Mouse (Mus musculus) hindbrain, embryonic 14.5 days (tissue): ENCODE results near the gene Aagab. TPM values are rescaled to one million over a fixed set of nuclear protein-coding genes. Genes with fewer than 3 reads are reported as not detected.
A peak's percentile ranks its signal among the peaks of the same experiment; 100 is the strongest.

Experiments
- ATAC-seq: fragments of 200-750 bp; cut with Nextera tagmentation; 2 replicates; pipeline ENCODE4 v1.8.0; 2017; ENCODE audit warnings: moderate number of reproducible peaks, mild to moderate bottlenecking, moderate TSS enrichment, moderate library complexity; ENCODE audit not compliant: low FRiP score
- DNase-seq: peaks from one replicate; pipeline ENCODE4 v3.0.0-alpha.2; 2015; ENCODE audit warnings: low spot score
- H3K27ac ChIP-seq: fragments of 300-500 bp; sonication (generic); 2 replicates; pipeline ENCODE4 v1.5.1; 2014; ENCODE audit warnings: mild to moderate bottlenecking, moderate library complexity
- H3K27me3 ChIP-seq: fragments of 300-500 bp; sonication (generic); 2 replicates; pipeline ENCODE4 v1.6.1; 2014; ENCODE audit warnings: mild to moderate bottlenecking, low read length, mixed read lengths; ENCODE audit not compliant: control insufficient read depth, insufficient read depth
- H3K36me3 ChIP-seq: fragments of 300-500 bp; sonication (generic); replicated peaks from 2 replicates; pipeline ENCODE4 v1.6.1; 2014; ENCODE audit not compliant: control insufficient read depth, insufficient read depth
- H3K4me1 ChIP-seq: fragments of 300-500 bp; sonication (generic); replicated peaks from 2 replicates; pipeline ENCODE4 v1.6.1; 2014; ENCODE audit warnings: antibody characterized with exemption, low read length, mixed read lengths; ENCODE audit not compliant: control insufficient read depth, insufficient read depth
- H3K4me2 ChIP-seq: fragments of 300-500 bp; sonication (generic); replicated peaks from 2 replicates; pipeline ENCODE4 v1.6.1; 2014; ENCODE audit warnings: mild to moderate bottlenecking, moderate library complexity
- H3K4me3 ChIP-seq: fragments of 300-500 bp; sonication (generic); replicated peaks from 2 replicates; pipeline ENCODE4 v1.5.1; 2014; ENCODE audit warnings: mild to moderate bottlenecking, low read length
- H3K9ac ChIP-seq: fragments of 300-500 bp; sonication (generic); 2 replicates; pipeline ENCODE4 v1.6.1; 2014
- H3K9me3 ChIP-seq: fragments of 300-500 bp; sonication (generic); 2 replicates; pipeline ENCODE4 v1.6.1; 2016; ENCODE audit warnings: low read length; ENCODE audit not compliant: control insufficient read depth
- WGBS: fragments of 180-500 bp; shearing (Covaris S2); extraction: QIAGEN DNeasy Blood & Tissue Kit; methylation state at CpG from one replicate; pipeline ENCODE4 v1.1.7; 2014; 5-methylcytosine and 5-hydroxymethylcytosine counted together
- polyA plus RNA-seq: library from polyadenylated mRNA; unstranded; fragments of >200 nt; fragmentation: Nextera tagmentation; extraction: Ambion mirVana; gene quantifications from 2 replicates; pipeline ENCODE4 v1.2.1, GENCODE M21; 2014

Aagab gene
- polyA plus RNA-seq, 1 experiment from 2014 or later, result 59.2 TPM

DNA sequence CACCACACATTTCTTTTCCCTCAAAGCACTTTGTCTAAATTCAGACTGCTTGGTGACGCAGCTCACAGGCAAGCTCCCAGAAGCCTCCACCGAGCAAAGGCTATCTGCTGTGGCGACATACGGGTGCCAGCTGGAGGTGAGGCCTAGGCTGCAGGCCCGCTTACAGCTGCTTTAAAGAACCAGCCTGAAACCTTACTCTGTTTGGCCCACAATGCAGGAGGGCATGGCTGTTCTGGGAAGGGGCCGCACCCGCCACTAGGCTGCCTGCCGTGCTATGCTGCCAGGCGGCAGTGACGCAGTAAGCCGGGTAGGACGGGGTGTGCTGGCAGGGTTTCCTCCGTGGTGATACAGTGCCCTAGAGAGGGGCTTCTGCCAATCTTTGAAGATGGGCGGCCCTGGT, 48.4 kb downstream of the Aagab start:
- H3K27me3 ChIP-seq, result no peaks in the 10 kb centered on the region
- H3K4me1 ChIP-seq, result peaks cover 30% of the 10 kb centered on the region
- 68% methylated on average over 14 of the region's 14 CpGs for WGBS
- no peaks in the 10 kb centered on the region for H3K9me3 ChIP-seq
- no peak overlapping the region for H3K4me2 ChIP-seq
- peak; percentile 17; the same call in 1 of the 2 replicates for ATAC-seq
- 0 out of 2 replicates have a peak overlapping the region, but pooled peaks have one; percentile 50 for H3K27ac ChIP-seq
- H3K9ac ChIP-seq, result no peak overlapping the region; the same call in 1 of the 2 replicates
- DNase-seq, result no peak
- no peak overlapping the region for H3K4me3 ChIP-seq
- H3K36me3 ChIP-seq, result 0 out of 2 replicates have a peak, but pooled peaks cover 6% of the 10 kb centered on the region

DNA sequence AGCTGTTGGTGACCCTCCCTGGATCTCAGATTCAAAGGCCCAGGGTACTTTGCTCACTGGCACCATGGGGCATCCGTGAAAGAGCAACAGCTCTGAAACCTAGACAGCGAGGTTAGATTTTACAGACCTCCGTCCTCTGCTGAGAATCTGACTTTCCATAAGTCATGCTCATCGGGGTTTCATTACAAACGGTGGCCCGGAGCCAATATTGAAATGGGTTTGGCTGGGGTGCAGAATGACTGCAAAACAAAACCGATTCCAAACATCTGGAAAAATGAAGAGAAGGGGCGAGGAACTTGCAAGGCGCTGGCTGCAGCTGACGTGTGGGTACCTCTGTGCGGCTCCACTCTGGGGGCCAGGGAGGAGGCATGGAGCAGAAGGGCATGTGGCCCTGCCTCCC, 49.1 kb downstream of the Aagab start:
- peak overlapping the region; percentile 50; the same call in 1 of the 2 replicates for H3K27ac ChIP-seq
- H3K4me1 ChIP-seq, result peaks cover 30% of the 10 kb centered on the region
- no peak overlapping the region for H3K9ac ChIP-seq
- H3K27me3 ChIP-seq, result no peaks in the 10 kb centered on the region
- ATAC-seq (no peak), DNase-seq (no peak)
- H3K9me3 ChIP-seq, result no peaks in the 10 kb centered on the region
- no peak overlapping the region for H3K4me3 ChIP-seq
- H3K4me2 ChIP-seq, result no peak overlapping the region
- 75% methylated on average over 11 of the region's 11 CpGs for WGBS
- 0 out of 2 replicates have a peak, but pooled peaks cover 6% of the 10 kb centered on the region for H3K36me3 ChIP-seq

DNA sequence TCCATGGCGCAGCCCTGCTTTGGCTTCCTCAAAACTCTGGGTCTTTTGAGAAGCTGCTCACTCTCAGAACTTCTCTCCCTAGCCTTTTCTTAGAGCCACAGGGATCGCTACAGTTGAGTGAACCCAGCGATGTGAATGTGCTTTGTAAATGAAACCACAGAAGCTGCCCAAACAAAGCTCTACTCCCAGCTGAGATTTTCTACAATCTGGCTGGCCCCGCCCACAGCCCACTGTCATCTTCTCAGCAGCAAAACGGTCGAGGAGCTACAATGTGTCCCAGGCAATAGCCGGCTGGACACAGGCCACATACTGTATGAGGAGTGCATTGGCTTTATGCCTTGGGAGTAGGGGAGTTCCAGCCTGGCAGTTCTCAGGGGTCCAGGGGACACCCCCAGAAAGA, 51.2 kb downstream of the Aagab start:
- no peak overlapping the region for H3K4me3 ChIP-seq
- ATAC-seq (no peak; the same call in 1 of the 2 replicates), DNase-seq (peak; percentile 49)
- 0 out of 2 replicates have a peak, but pooled peaks cover 6% of the 10 kb centered on the region for H3K36me3 ChIP-seq
- 15% methylated on average over 7 of the region's 7 CpGs for WGBS
- H3K27me3 ChIP-seq, result no peaks in the 10 kb centered on the region
- H3K9me3 ChIP-seq, result no peaks in the 10 kb centered on the region
- H3K27ac ChIP-seq, result peak overlapping the region; percentile 41; the same call in 1 of the 2 replicates
- peaks cover 30% of the 10 kb centered on the region for H3K4me1 ChIP-seq
- H3K9ac ChIP-seq, result no peak overlapping the region
- H3K4me2 ChIP-seq, result no peak overlapping the region

DNA sequence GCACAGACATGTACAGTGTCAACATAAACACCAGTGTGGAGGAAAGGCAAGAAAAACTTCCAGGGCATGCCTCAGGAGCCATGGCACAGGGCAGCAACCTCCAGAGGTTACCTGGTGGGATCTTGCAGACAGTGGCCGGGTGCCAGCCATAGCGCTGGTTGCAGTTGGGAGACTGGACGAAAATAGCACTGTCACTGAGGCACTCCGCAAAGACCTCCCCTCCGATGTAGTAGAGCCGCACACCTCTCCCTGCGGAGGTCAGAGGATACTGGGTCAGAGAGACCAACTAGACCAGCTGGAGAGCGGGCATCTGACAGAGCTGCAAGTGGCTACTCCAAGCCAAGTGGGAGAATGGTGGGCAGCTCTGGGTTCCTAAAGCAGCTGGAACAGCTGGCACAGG, 52.1 kb downstream of the Aagab start:
- Histone ChIP-seq H3K9me3 (no peaks in the 10 kb centered on the region), H3K4me1 (peaks cover 30% of the 10 kb centered on the region), H3K9ac (no peak overlapping the region), H3K27me3 (no peaks in the 10 kb centered on the region), H3K36me3 (0 out of 2 replicates have a peak, but pooled peaks cover 6% of the 10 kb centered on the region), H3K27ac (no peak overlapping the region), H3K4me2 (no peak overlapping the region), H3K4me3 (no peak overlapping the region)
- 85% methylated on average over 8 of the region's 8 CpGs for WGBS
- ATAC-seq, result no peak
- DNase-seq, result no peak

DNA sequence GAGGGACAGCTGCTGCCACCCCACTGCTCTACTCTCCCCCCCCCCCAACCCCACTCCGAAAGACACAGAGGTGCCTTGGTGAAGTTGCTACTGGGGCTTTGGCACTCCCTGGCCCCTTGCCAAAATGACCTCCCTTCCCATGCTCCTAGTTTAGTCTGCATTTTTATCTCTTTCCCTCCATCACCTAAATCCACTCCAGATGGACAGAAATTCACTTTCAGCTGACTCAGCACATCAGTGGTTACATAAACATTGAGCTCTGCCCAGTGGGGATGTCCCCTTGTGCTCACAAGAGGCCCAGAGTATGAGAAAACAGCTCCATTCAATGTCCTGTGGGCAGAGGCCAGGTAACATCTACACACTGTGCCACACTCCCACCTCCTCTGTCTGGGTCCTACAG, 52.6 kb downstream of the Aagab start:
- Histone ChIP-seq H3K27ac (no peak overlapping the region), H3K4me3 (no peak overlapping the region), H3K36me3 (0 out of 2 replicates have a peak, but pooled peaks cover 1% of the 10 kb centered on the region), H3K9ac (no peak overlapping the region), H3K9me3 (no peaks in the 10 kb centered on the region), H3K27me3 (no peaks in the 10 kb centered on the region), H3K4me1 (peaks cover 30% of the 10 kb centered on the region), H3K4me2 (no peak overlapping the region)
- ATAC-seq, result no peak
- no peak for DNase-seq
- 20% methylated on average over 1 of the region's 1 CpGs for WGBS

DNA sequence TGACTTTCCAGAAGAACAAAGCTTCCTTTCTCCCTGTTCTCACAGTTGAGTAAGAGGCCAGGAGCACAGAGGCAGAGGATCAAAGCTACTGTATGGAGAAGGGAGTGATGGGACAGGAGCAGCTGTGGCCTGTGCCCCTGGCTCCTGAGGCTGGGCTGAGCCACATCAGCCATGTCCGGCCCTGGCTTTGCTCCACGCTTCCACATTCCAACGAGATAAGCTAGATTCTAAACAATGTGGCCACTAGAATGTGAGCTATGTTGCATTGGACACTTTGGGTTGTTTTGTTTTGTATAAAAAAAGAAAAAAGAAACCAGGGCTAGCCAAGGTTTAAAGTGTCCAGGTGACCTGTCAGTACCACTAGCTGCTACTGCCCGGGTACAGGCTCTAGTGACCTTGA, 54.7 kb downstream of the Aagab start:
- H3K4me3 ChIP-seq, result no peak overlapping the region
- no peak for ATAC-seq
- no peaks in the 10 kb centered on the region for H3K36me3 ChIP-seq
- H3K27ac ChIP-seq, result no peak overlapping the region
- no peak for DNase-seq
- no peaks in the 10 kb centered on the region for H3K9me3 ChIP-seq
- 80% methylated on average over 4 of the region's 4 CpGs for WGBS
- no peak overlapping the region for H3K4me2 ChIP-seq
- no peaks in the 10 kb centered on the region for H3K27me3 ChIP-seq
- no peak overlapping the region for H3K9ac ChIP-seq
- H3K4me1 ChIP-seq, result peaks cover 17% of the 10 kb centered on the region

DNA sequence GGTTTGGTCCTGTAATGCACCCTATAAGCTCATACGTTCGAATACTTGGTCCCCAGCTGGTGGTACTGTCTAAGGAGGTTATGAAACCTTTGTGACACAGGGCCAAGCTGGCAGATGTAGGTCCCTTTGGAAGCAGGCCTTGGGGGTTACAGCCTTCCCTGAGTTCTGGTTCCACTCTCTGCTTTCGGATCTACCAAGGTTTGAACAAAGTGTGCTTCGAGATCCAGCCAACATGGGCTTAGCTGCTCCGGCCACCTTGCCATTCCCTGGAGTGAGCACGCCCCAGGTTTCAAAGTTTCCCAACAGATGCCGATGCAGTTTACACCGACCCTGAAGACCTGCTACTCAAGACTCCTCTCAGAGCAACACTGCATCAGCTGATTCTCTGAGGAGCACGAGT, 56.0 kb downstream of the Aagab start:
- no peak for ATAC-seq
- no peaks in the 10 kb centered on the region for H3K27me3 ChIP-seq
- 86% methylated on average over 9 of the region's 9 CpGs for WGBS
- H3K4me2 ChIP-seq, result no peak overlapping the region
- H3K4me3 ChIP-seq, result no peak overlapping the region
- peaks cover 6% of the 10 kb centered on the region for H3K4me1 ChIP-seq
- no peak for DNase-seq
- no peaks in the 10 kb centered on the region for H3K9me3 ChIP-seq
- H3K27ac ChIP-seq, result no peak overlapping the region
- no peaks in the 10 kb centered on the region for H3K36me3 ChIP-seq
- no peak overlapping the region for H3K9ac ChIP-seq

DNA sequence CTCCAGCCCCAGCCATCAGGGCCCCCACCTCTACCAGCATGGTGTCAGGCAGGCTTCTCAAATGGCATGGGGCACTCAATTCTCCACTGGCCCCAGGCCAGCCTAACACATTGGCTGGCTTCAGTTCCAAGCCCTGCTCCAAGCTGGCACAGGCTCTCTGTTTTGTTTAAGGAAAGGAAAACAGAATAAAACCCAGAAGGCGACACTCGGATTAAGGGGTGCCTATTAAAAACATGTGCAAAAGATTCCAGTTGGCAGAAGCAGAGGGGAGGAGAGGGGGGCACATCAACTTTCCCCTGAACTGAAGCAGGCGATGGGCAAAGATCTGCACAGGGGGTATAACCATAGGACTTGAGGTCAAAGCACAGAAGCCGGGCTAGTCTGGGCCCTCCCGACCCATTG, 56.5 kb downstream of the Aagab start:
- Histone ChIP-seq H3K4me3 (no peak overlapping the region), H3K9ac (no peak overlapping the region), H3K27ac (0 out of 2 replicates have a peak overlapping the region, but pooled peaks have one; percentile 22), H3K36me3 (no peaks in the 10 kb centered on the region), H3K4me2 (no peak overlapping the region), H3K27me3 (no peaks in the 10 kb centered on the region), H3K9me3 (no peaks in the 10 kb centered on the region), H3K4me1 (peaks cover under 1% of the 10 kb centered on the region; the same call in 1 of the 2 replicates)
- ATAC-seq (peak; percentile 61; the same call in 1 of the 2 replicates), DNase-seq (peak; percentile 70)
- 65% methylated on average over 5 of the region's 5 CpGs for WGBS

DNA sequence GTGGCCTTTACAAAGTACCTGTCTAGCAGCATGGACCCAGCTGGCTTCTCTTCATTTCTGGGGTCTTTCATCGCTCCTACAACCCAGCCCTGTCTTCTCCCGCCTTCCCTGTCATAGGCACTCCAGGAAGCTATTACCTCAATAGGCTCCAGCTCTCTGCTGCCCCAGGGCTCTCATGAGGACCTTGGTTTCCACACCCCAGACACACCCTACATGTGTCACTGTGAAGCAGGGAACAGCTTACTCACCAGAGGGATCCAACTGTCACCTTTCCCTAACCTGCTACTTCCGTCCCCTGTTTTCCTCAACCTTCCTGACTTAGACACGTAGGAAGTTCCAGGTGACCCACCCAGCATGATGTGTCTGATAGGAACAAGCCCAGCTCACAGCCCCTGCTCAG, 57.6 kb downstream of the Aagab start:
- no peak overlapping the region for H3K9ac ChIP-seq
- H3K36me3 ChIP-seq, result no peaks in the 10 kb centered on the region
- WGBS, result 95% methylated on average over 4 of the region's 4 CpGs
- H3K27me3 ChIP-seq, result no peaks in the 10 kb centered on the region
- ATAC-seq (no peak), DNase-seq (no peak)
- no peak overlapping the region for H3K4me3 ChIP-seq
- H3K4me1 ChIP-seq, result peaks cover 9% of the 10 kb centered on the region
- no peaks in the 10 kb centered on the region for H3K9me3 ChIP-seq
- no peak overlapping the region for H3K4me2 ChIP-seq
- H3K27ac ChIP-seq, result no peak overlapping the region

DNA sequence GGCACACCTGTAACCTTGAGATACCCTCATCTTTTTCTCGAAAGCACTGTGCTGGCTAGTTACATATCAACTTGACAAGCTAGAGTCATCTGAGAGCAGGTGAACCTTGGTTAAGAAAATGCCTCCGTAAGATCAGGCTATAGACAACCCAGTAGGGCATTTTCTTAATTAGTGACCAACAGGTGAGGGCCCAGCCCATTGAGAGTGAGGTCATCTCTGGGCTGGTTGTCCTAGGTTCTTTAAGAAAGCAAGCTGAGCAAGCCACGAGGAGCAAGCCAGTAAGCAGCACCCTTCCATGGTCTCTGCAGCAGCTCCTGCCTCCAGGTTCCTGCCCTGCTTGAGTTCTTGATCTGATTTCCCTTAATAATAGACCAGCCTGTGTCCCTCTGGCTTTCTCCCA, 58.2 kb downstream of the Aagab start:
- 98% methylated on average over 3 of the region's 3 CpGs for WGBS
- H3K36me3 ChIP-seq, result no peaks in the 10 kb centered on the region
- no peak overlapping the region for H3K4me3 ChIP-seq
- DNase-seq (no peak), ATAC-seq (no peak)
- H3K4me2 ChIP-seq, result no peak overlapping the region
- H3K9me3 ChIP-seq, result no peaks in the 10 kb centered on the region
- H3K4me1 ChIP-seq, result peaks cover 14% of the 10 kb centered on the region
- no peaks in the 10 kb centered on the region for H3K27me3 ChIP-seq
- no peak overlapping the region for H3K9ac ChIP-seq
- H3K27ac ChIP-seq, result no peak overlapping the region
